Mouse (Mus musculus): ENCODE results near the gene Icam1. TPM values are rescaled to one million over a fixed set of nuclear protein-coding genes. Genes with fewer than 3 reads are reported as not detected.

Icam1 gene
- polyA plus RNA-seq, 1 experiment from 2014 or later = 18.6 TPM

- H3K36me3 ChIP-seq (ENCODE audit: control insufficient read depth, insufficient read depth, low read length) = no peaks in the 10 kb centered on the region
- peak; percentile 69 for ATAC-seq (ENCODE audit: low read depth)
- H3K27me3 ChIP-seq (replicated peaks; ENCODE audit: control insufficient read depth, insufficient read depth, low read length) = peaks cover 33% of the 10 kb centered on the region
- peak overlapping the region; percentile 68 for H3K4me2 ChIP-seq (ENCODE audit: low read depth, low read length)
- DNase-seq (ENCODE audit: low spot score) = peak; percentile 77
- H3K9ac ChIP-seq (ENCODE audit: low read depth, low read length) = peak overlapping the region; percentile 54
- no peak overlapping the region for H3K27ac ChIP-seq (replicated peaks; ENCODE audit: low read depth, low read length)
- 2% methylated on average over 23 of the region's 29 CpGs for WGBS
- H3K9me3 ChIP-seq (ENCODE audit: control insufficient read depth, low read length) = no peaks in the 10 kb centered on the region
- no peaks in the 10 kb centered on the region for H3K4me1 ChIP-seq (ENCODE audit: control insufficient read depth, insufficient read depth, low read length)
- H3K4me3 ChIP-seq (ENCODE audit: low read depth, low read length) = peak overlapping the region; percentile 43
Observed at GRCm38 (mm10) chr9:21014691-21015570, 854 bp upstream of the Icam1 start.

- Histone ChIP-seq H3K27ac (replicated peaks; ENCODE audit: low read depth, low read length) (no peak overlapping the region), H3K9me3 (ENCODE audit: control insufficient read depth, low read length) (no peaks in the 10 kb centered on the region), H3K4me2 (ENCODE audit: low read depth, low read length) (peak overlapping the region; percentile 68), H3K9ac (ENCODE audit: low read depth, low read length) (peak overlapping the region; percentile 54), H3K4me1 (ENCODE audit: control insufficient read depth, insufficient read depth, low read length) (no peaks in the 10 kb centered on the region), H3K36me3 (ENCODE audit: control insufficient read depth, insufficient read depth, low read length) (no peaks in the 10 kb centered on the region), H3K4me3 (ENCODE audit: low read depth, low read length) (peak overlapping the region; percentile 43), H3K27me3 (replicated peaks; ENCODE audit: control insufficient read depth, insufficient read depth, low read length) (peaks cover 33% of the 10 kb centered on the region)
- 4% methylated on average over 17 of the region's 17 CpGs for WGBS
- DNase-seq (ENCODE audit: low spot score) (peak; percentile 39), ATAC-seq (ENCODE audit: low read depth) (0 out of 2 replicates have a peak, but pooled peaks have one; percentile 21)
Observed at GRCm38 (mm10) chr9:21016331-21017176, 769 bp downstream of the Icam1 start.

GRCm38 (mm10) chr9:21017177-21017575 is 1.4 kb downstream of the Icam1 start:
- no peak overlapping the region for H3K27ac ChIP-seq (replicated peaks; ENCODE audit: low read depth, low read length)
- peaks cover 33% of the 10 kb centered on the region for H3K27me3 ChIP-seq (replicated peaks; ENCODE audit: control insufficient read depth, insufficient read depth, low read length)
- WGBS = 29% methylated on average over 4 of the region's 4 CpGs
- H3K4me3 ChIP-seq (ENCODE audit: low read depth, low read length) = peak overlapping the region; percentile 43; the same call in 1 of the 2 replicates
- H3K4me2 ChIP-seq (ENCODE audit: low read depth, low read length) = peak overlapping the region; percentile 68
- no peak overlapping the region for H3K9ac ChIP-seq (ENCODE audit: low read depth, low read length)
- no peaks in the 10 kb centered on the region for H3K36me3 ChIP-seq (ENCODE audit: control insufficient read depth, insufficient read depth, low read length)
- DNase-seq (ENCODE audit: low spot score) (no peak), ATAC-seq (ENCODE audit: low read depth) (no peak)
- no peaks in the 10 kb centered on the region for H3K9me3 ChIP-seq (ENCODE audit: control insufficient read depth, low read length)
- H3K4me1 ChIP-seq (ENCODE audit: control insufficient read depth, insufficient read depth, low read length) = no peaks in the 10 kb centered on the region

GRCm38 (mm10) chr9:21018600-21018999 is 2.8 kb downstream of the Icam1 start:
- ATAC-seq (ENCODE audit: low read depth) = no peak
- no peak for DNase-seq (ENCODE audit: low spot score)
- Histone ChIP-seq H3K9me3 (ENCODE audit: control insufficient read depth, low read length) (no peaks in the 10 kb centered on the region), H3K9ac (ENCODE audit: low read depth, low read length) (no peak overlapping the region), H3K27ac (replicated peaks; ENCODE audit: low read depth, low read length) (no peak overlapping the region), H3K4me3 (ENCODE audit: low read depth, low read length) (no peak overlapping the region), H3K4me1 (ENCODE audit: control insufficient read depth, insufficient read depth, low read length) (no peaks in the 10 kb centered on the region), H3K27me3 (replicated peaks; ENCODE audit: control insufficient read depth, insufficient read depth, low read length) (peaks cover 33% of the 10 kb centered on the region), H3K4me2 (ENCODE audit: low read depth, low read length) (no peak overlapping the region), H3K36me3 (ENCODE audit: control insufficient read depth, insufficient read depth, low read length) (no peaks in the 10 kb centered on the region)
- WGBS = 68% methylated on average over 2 of the region's 2 CpGs

GRCm38 (mm10) chr9:21021363-21021762 is 5.6 kb downstream of the Icam1 start:
- WGBS = 82% methylated on average over 3 of the region's 3 CpGs
- ATAC-seq (ENCODE audit: low read depth) = no peak
- Histone ChIP-seq H3K4me3 (ENCODE audit: low read depth, low read length) (no peak overlapping the region), H3K27me3 (replicated peaks; ENCODE audit: control insufficient read depth, insufficient read depth, low read length) (peaks cover 13% of the 10 kb centered on the region), H3K36me3 (ENCODE audit: control insufficient read depth, insufficient read depth, low read length) (no peaks in the 10 kb centered on the region), H3K4me1 (ENCODE audit: control insufficient read depth, insufficient read depth, low read length) (no peaks in the 10 kb centered on the region), H3K9ac (ENCODE audit: low read depth, low read length) (no peak overlapping the region), H3K27ac (replicated peaks; ENCODE audit: low read depth, low read length) (no peak overlapping the region), H3K4me2 (ENCODE audit: low read depth, low read length) (no peak overlapping the region), H3K9me3 (ENCODE audit: control insufficient read depth, low read length) (no peaks in the 10 kb centered on the region)
- no peak for DNase-seq (ENCODE audit: low spot score)

- Histone ChIP-seq H3K9me3 (ENCODE audit: control insufficient read depth, low read length) (no peaks in the 10 kb centered on the region), H3K27ac (replicated peaks; ENCODE audit: low read depth, low read length) (no peak overlapping the region), H3K4me2 (ENCODE audit: low read depth, low read length) (no peak overlapping the region), H3K9ac (ENCODE audit: low read depth, low read length) (no peak overlapping the region), H3K27me3 (replicated peaks; ENCODE audit: control insufficient read depth, insufficient read depth, low read length) (peaks cover 4% of the 10 kb centered on the region), H3K4me1 (ENCODE audit: control insufficient read depth, insufficient read depth, low read length) (no peaks in the 10 kb centered on the region), H3K36me3 (ENCODE audit: control insufficient read depth, insufficient read depth, low read length) (no peaks in the 10 kb centered on the region), H3K4me3 (ENCODE audit: low read depth, low read length) (no peak overlapping the region)
- DNase-seq (ENCODE audit: low spot score) (peak; percentile 55), ATAC-seq (ENCODE audit: low read depth) (peak; percentile 60; the same call in 1 of the 2 replicates)
- WGBS = 48% methylated on average over 6 of the region's 6 CpGs
Observed at GRCm38 (mm10) chr9:21022288-21022687, 6.5 kb downstream of the Icam1 start.

GRCm38 (mm10) chr9:21022726-21023125 is 6.9 kb downstream of the Icam1 start:
- Histone ChIP-seq H3K9me3 (ENCODE audit: control insufficient read depth, low read length) (no peaks in the 10 kb centered on the region), H3K9ac (ENCODE audit: low read depth, low read length) (no peak overlapping the region), H3K4me1 (ENCODE audit: control insufficient read depth, insufficient read depth, low read length) (no peaks in the 10 kb centered on the region), H3K4me3 (ENCODE audit: low read depth, low read length) (no peak overlapping the region), H3K4me2 (ENCODE audit: low read depth, low read length) (no peak overlapping the region), H3K36me3 (ENCODE audit: control insufficient read depth, insufficient read depth, low read length) (no peaks in the 10 kb centered on the region), H3K27me3 (replicated peaks; ENCODE audit: control insufficient read depth, insufficient read depth, low read length) (peaks cover 2% of the 10 kb centered on the region; the same call in 1 of the 2 replicates), H3K27ac (replicated peaks; ENCODE audit: low read depth, low read length) (no peak overlapping the region)
- ATAC-seq (ENCODE audit: low read depth) (no peak), DNase-seq (ENCODE audit: low spot score) (no peak)
- 77% methylated on average over 1 of the region's 1 CpGs for WGBS

GRCm38 (mm10) chr9:21025258-21025810 is 9.5 kb downstream of the Icam1 start:
- ATAC-seq (ENCODE audit: low read depth) (no peak), DNase-seq (ENCODE audit: low spot score) (no peak)
- Histone ChIP-seq H3K27me3 (replicated peaks; ENCODE audit: control insufficient read depth, insufficient read depth, low read length) (peaks cover 25% of the 10 kb centered on the region), H3K9ac (ENCODE audit: low read depth, low read length) (0 out of 2 replicates have a peak overlapping the region, but pooled peaks have one; percentile 40), H3K4me2 (ENCODE audit: low read depth, low read length) (no peak overlapping the region), H3K9me3 (ENCODE audit: control insufficient read depth, low read length) (no peaks in the 10 kb centered on the region), H3K4me1 (ENCODE audit: control insufficient read depth, insufficient read depth, low read length) (peaks cover 12% of the 10 kb centered on the region; the same call in 1 of the 2 replicates), H3K4me3 (ENCODE audit: low read depth, low read length) (no peak overlapping the region), H3K36me3 (ENCODE audit: control insufficient read depth, insufficient read depth, low read length) (no peaks in the 10 kb centered on the region), H3K27ac (replicated peaks; ENCODE audit: low read depth, low read length) (no peak overlapping the region)
- 65% methylated on average over 19 of the region's 19 CpGs for WGBS

All from embryonic facial prominence, embryonic 14.5 days (tissue).